Mouse (Mus musculus): ENCODE measurements around the gene Ackr4. TPM values are rescaled to one million over a fixed set of nuclear protein-coding genes. Genes with fewer than 3 reads are reported as not detected.

Gene Ackr4
- polyA plus RNA-seq, 1 experiment from 2014 or later = 0.80 TPM

DNA sequence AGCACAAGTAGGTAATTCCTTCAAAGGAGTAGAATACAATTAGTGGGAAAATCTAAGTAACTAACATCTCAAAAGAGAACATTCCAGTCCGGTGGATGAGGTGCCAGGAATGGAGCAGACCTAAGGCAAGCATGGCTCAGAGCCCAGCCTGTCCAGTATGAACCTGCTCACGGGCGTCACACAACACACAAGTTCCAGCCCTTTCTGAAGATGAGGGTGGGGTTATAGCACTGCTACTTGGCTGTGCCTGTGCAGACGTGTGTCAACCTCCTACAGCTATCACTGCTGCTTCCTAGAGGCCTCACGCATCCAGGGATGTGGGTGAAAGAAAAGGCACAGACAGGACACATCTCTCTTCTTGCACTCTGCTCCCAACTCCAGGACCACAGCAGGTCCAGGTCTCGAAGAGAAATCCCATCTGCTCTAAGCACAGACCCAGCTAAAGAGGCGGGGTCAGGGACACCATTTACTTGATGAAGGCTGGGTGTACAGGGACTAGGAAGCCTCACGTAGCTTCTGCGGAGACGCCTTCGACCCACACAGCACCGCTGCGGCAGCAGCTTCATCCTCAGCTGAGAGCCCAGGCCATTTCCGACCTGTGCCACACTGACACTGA is 28.5 kb upstream of the Ackr4 start:
- no peaks in the 10 kb centered on the region for H3K27me3 ChIP-seq (ENCODE audit: control insufficient read depth, insufficient read depth, low read length)
- no peaks in the 10 kb centered on the region for H3K9me3 ChIP-seq (ENCODE audit: control insufficient read depth, low read length)
- no peak for ATAC-seq (ENCODE audit: low FRiP score, low TSS enrichment)
- no peaks in the 10 kb centered on the region for H3K4me1 ChIP-seq (ENCODE audit: control insufficient read depth, insufficient read depth, low read length)
- WGBS = 97% methylated on average over 14 of the region's 14 CpGs
- H3K9ac ChIP-seq (replicated peaks; ENCODE audit: low read length) = no peak overlapping the region
- H3K27ac ChIP-seq (replicated peaks; ENCODE audit: low read depth, low read length) = no peak overlapping the region
- no peak overlapping the region for H3K4me2 ChIP-seq (ENCODE audit: low read length)
- H3K4me3 ChIP-seq (replicated peaks; ENCODE audit: low read depth, low read length) = no peak overlapping the region
- H3K36me3 ChIP-seq (ENCODE audit: control insufficient read depth, insufficient read depth, low read length) = peaks cover 95% of the 10 kb centered on the region
- DNase-seq = no peak

GRCm38 (mm10) chr9:104152121-104152520 is 25.4 kb upstream of the Ackr4 start:
- Histone ChIP-seq H3K4me2 (ENCODE audit: low read length) (no peak overlapping the region), H3K27ac (replicated peaks; ENCODE audit: low read depth, low read length) (no peak overlapping the region), H3K36me3 (ENCODE audit: control insufficient read depth, insufficient read depth, low read length) (peaks cover 67% of the 10 kb centered on the region), H3K27me3 (ENCODE audit: control insufficient read depth, insufficient read depth, low read length) (no peaks in the 10 kb centered on the region), H3K9ac (replicated peaks; ENCODE audit: low read length) (no peak overlapping the region), H3K4me3 (replicated peaks; ENCODE audit: low read depth, low read length) (no peak overlapping the region), H3K4me1 (ENCODE audit: control insufficient read depth, insufficient read depth, low read length) (no peaks in the 10 kb centered on the region), H3K9me3 (ENCODE audit: control insufficient read depth, low read length) (no peaks in the 10 kb centered on the region)
- 98% methylated on average over 7 of the region's 7 CpGs for WGBS
- DNase-seq = no peak
- no peak for ATAC-seq (ENCODE audit: low FRiP score, low TSS enrichment)

GRCm38 (mm10) chr9:104148969-104149368 is 22.2 kb upstream of the Ackr4 start:
- H3K9me3 ChIP-seq (ENCODE audit: control insufficient read depth, low read length) = no peaks in the 10 kb centered on the region
- no peak overlapping the region for H3K9ac ChIP-seq (replicated peaks; ENCODE audit: low read length)

DNA sequence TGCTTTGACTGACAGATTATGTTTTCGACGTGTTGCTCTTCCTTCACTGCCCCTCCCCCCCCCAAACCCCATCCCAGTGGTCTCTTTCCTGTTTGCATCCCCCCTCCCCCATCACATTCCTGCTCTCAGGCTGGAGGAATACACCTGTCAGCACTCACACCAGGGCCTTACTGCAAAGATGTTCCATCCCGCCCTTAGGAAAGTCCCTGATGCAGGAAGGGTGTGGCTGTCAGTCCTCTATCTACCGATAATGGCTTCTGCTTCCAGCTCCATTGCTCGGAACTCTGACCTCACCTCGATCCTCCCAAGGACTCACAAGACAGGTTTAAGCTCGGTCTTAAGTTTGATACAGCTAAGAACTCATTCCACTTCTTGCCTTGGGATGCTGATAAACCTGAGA is 19.9 kb upstream of the Ackr4 start:
- H3K4me1 ChIP-seq (ENCODE audit: control insufficient read depth, insufficient read depth, low read length) = no peaks in the 10 kb centered on the region
- H3K4me3 ChIP-seq (replicated peaks; ENCODE audit: low read depth, low read length) = no peak overlapping the region
- H3K27me3 ChIP-seq (ENCODE audit: control insufficient read depth, insufficient read depth, low read length) = no peaks in the 10 kb centered on the region
- no peaks in the 10 kb centered on the region for H3K9me3 ChIP-seq (ENCODE audit: control insufficient read depth, low read length)
- H3K36me3 ChIP-seq (ENCODE audit: control insufficient read depth, insufficient read depth, low read length) = peaks cover 14% of the 10 kb centered on the region
- no peak overlapping the region for H3K4me2 ChIP-seq (ENCODE audit: low read length)
- DNase-seq = no peak
- no peak overlapping the region for H3K9ac ChIP-seq (replicated peaks; ENCODE audit: low read length)
- no peak for ATAC-seq (ENCODE audit: low FRiP score, low TSS enrichment)
- no peak overlapping the region for H3K27ac ChIP-seq (replicated peaks; ENCODE audit: low read depth, low read length)
- 88% methylated on average over 7 of the region's 7 CpGs for WGBS

More at GRCm38 (mm10) chr9:104148969-104149368, 22.2 kb upstream of the Ackr4 start:
- 87% methylated on average over 7 of the region's 7 CpGs for WGBS
- no peak for DNase-seq
- no peak overlapping the region for H3K4me2 ChIP-seq (ENCODE audit: low read length)
- no peaks in the 10 kb centered on the region for H3K4me1 ChIP-seq (ENCODE audit: control insufficient read depth, insufficient read depth, low read length)
- peaks cover 37% of the 10 kb centered on the region for H3K36me3 ChIP-seq (ENCODE audit: control insufficient read depth, insufficient read depth, low read length)
- no peak for ATAC-seq (ENCODE audit: low FRiP score, low TSS enrichment)
- no peaks in the 10 kb centered on the region for H3K27me3 ChIP-seq (ENCODE audit: control insufficient read depth, insufficient read depth, low read length)
- H3K4me3 ChIP-seq (replicated peaks; ENCODE audit: low read depth, low read length) = no peak overlapping the region
- H3K27ac ChIP-seq (replicated peaks; ENCODE audit: low read depth, low read length) = no peak overlapping the region

GRCm38 (mm10) chr9:104144314-104144996 is 17.7 kb upstream of the Ackr4 start:
- Histone ChIP-seq H3K4me3 (replicated peaks; ENCODE audit: low read depth, low read length) (no peak overlapping the region), H3K36me3 (ENCODE audit: control insufficient read depth, insufficient read depth, low read length) (no peaks in the 10 kb centered on the region), H3K9ac (replicated peaks; ENCODE audit: low read length) (no peak overlapping the region), H3K27me3 (ENCODE audit: control insufficient read depth, insufficient read depth, low read length) (no peaks in the 10 kb centered on the region), H3K4me2 (ENCODE audit: low read length) (no peak overlapping the region), H3K9me3 (ENCODE audit: control insufficient read depth, low read length) (no peaks in the 10 kb centered on the region), H3K27ac (replicated peaks; ENCODE audit: low read depth, low read length) (no peak overlapping the region), H3K4me1 (ENCODE audit: control insufficient read depth, insufficient read depth, low read length) (no peaks in the 10 kb centered on the region)
- ATAC-seq (ENCODE audit: low FRiP score, low TSS enrichment) = no peak
- DNase-seq = peak; percentile 3
- WGBS = 83% methylated on average over 8 of the region's 8 CpGs

GRCm38 (mm10) chr9:104142805-104143204 is 16.1 kb upstream of the Ackr4 start:
- Histone ChIP-seq H3K27ac (replicated peaks; ENCODE audit: low read depth, low read length) (no peak overlapping the region), H3K4me3 (replicated peaks; ENCODE audit: low read depth, low read length) (no peak overlapping the region), H3K4me1 (ENCODE audit: control insufficient read depth, insufficient read depth, low read length) (no peaks in the 10 kb centered on the region), H3K36me3 (ENCODE audit: control insufficient read depth, insufficient read depth, low read length) (no peaks in the 10 kb centered on the region), H3K9ac (replicated peaks; ENCODE audit: low read length) (no peak overlapping the region), H3K4me2 (ENCODE audit: low read length) (no peak overlapping the region), H3K27me3 (ENCODE audit: control insufficient read depth, insufficient read depth, low read length) (no peaks in the 10 kb centered on the region), H3K9me3 (ENCODE audit: control insufficient read depth, low read length) (no peaks in the 10 kb centered on the region)
- DNase-seq = no peak
- ATAC-seq (ENCODE audit: low FRiP score, low TSS enrichment) = no peak
- WGBS = 86% methylated on average over 14 of the region's 14 CpGs

DNA sequence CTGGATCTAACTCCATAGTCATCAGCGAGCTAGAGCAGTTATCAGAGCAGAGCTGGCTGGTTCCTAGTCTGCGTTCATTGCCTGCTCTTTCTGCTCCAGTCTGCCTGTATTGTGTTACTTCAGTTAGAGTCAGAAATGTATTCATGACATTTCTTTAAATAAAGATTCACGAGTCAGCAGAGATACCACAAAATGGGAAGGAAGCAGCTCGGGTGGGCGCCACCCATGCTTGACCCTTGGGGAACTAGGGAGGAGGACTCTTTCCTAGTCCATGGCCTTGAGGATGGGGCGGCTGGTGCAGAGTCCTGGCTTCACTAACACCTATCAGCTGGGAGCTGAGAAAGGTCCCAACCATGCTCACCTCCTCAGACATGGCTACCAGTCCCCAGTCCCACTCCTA is 13.6 kb upstream of the Ackr4 start:
- no peak for ATAC-seq (ENCODE audit: low FRiP score, low TSS enrichment)
- 89% methylated on average over 6 of the region's 6 CpGs for WGBS
- H3K9ac ChIP-seq (replicated peaks; ENCODE audit: low read length) = no peak overlapping the region

GRCm38 (mm10) chr9:104130141-104130755 is 3.5 kb upstream of the Ackr4 start:
- Histone ChIP-seq H3K27me3 (ENCODE audit: control insufficient read depth, insufficient read depth, low read length) (no peaks in the 10 kb centered on the region), H3K4me3 (replicated peaks; ENCODE audit: low read depth, low read length) (no peak overlapping the region), H3K36me3 (ENCODE audit: control insufficient read depth, insufficient read depth, low read length) (no peaks in the 10 kb centered on the region), H3K4me2 (ENCODE audit: low read length) (no peak overlapping the region), H3K9ac (replicated peaks; ENCODE audit: low read length) (no peak overlapping the region), H3K9me3 (ENCODE audit: control insufficient read depth, low read length) (no peaks in the 10 kb centered on the region), H3K4me1 (ENCODE audit: control insufficient read depth, insufficient read depth, low read length) (0 out of 2 replicates have a peak, but pooled peaks cover 4% of the 10 kb centered on the region), H3K27ac (replicated peaks; ENCODE audit: low read depth, low read length) (no peak overlapping the region)
- DNase-seq (no peak), ATAC-seq (ENCODE audit: low FRiP score, low TSS enrichment) (no peak)
- WGBS = 91% methylated on average over 9 of the region's 9 CpGs

More for the DNA sequence above, 13.6 kb upstream of the Ackr4 start:
- H3K9me3 ChIP-seq (ENCODE audit: control insufficient read depth, low read length) = no peaks in the 10 kb centered on the region
- no peak overlapping the region for H3K4me3 ChIP-seq (replicated peaks; ENCODE audit: low read depth, low read length)
- H3K27ac ChIP-seq (replicated peaks; ENCODE audit: low read depth, low read length) = no peak overlapping the region
- no peaks in the 10 kb centered on the region for H3K27me3 ChIP-seq (ENCODE audit: control insufficient read depth, insufficient read depth, low read length)
- no peaks in the 10 kb centered on the region for H3K36me3 ChIP-seq (ENCODE audit: control insufficient read depth, insufficient read depth, low read length)
- no peak overlapping the region for H3K4me2 ChIP-seq (ENCODE audit: low read length)
- H3K4me1 ChIP-seq (ENCODE audit: control insufficient read depth, insufficient read depth, low read length) = no peaks in the 10 kb centered on the region
- no peak for DNase-seq
